Mouse (Mus musculus): Measurements from ENCODE around the gene Kdm2b.

DNA sequence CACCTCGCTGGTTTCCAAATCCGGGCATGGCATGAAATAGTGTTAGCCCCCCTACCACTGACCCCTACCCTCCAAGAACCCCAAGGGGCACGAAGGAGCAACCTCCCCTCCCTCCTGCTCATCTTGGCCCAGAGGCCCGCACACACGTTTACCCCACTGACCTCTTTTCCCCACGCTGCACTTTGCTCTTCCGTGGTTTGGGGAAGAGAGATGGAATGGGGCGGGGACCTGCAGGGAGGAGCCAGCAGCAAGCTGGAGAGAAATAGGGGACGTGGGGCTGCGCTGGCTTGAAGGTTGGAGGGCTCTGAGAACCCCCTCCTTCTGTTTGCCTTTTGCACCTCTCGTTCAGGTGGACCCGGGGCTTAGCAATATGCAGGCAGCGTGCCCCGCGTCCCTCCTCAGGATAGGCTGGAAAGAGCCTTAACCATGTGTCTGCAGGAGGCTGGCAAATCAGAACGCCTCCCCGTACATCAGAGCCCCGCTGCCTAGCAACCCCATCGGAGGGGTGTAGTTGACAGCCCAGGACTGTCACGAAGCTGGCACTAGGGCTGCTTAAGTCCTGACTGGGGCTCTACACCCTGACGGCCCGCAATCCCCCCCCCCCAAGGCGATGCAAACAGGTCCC, 39.2 kb downstream of the Kdm2b start:
- TF ChIP-seq HCFC1 (IDR thresholded peaks at IDR 0.05; ENCODE audit: borderline replicate concordance, insufficient read depth, low read length) = no peak
- TF ChIP-seq CHD2 (IDR thresholded peaks at IDR 0.05; ENCODE audit: low read depth, low read length) = no peak
- no peak for TF ChIP-seq MAFK (IDR thresholded peaks at IDR 0.05; ENCODE audit: insufficient read depth, low read depth, low read length)
- no peak for TF ChIP-seq ZC3H11A (IDR thresholded peaks at IDR 0.05; ENCODE audit: borderline replicate concordance, low read depth, low read length)
